Mouse (Mus musculus) adrenal gland, adult 2 months (tissue): ENCODE data around the gene Zfp827. TPM values are rescaled to one million over a fixed set of nuclear protein-coding genes. Genes with fewer than 3 reads are reported as not detected.
"Not testable (repeated sequence)": the region's sequence is repeated elsewhere in the genome, so short reads cannot be mapped to it uniquely, and the experiment has no call there.

Experiments used
- DNase-seq: peaks from one replicate; pipeline ENCODE4 v3.0.0; 2021
- polyA plus RNA-seq: library from polyadenylated mRNA; depleted of rRNA; stranded (reverse); fragments of >200 nt; gene quantifications from 2 replicates; pipeline ENCODE4 v1.2.3, GENCODE M21; 2012
- total RNA-seq, 2 experiments: library from RNA; stranded (reverse); gene quantifications; 2 replicates each; pipeline ENCODE4 v1.2.3; 2021

The Zfp827 gene
- total and polyA plus RNA-seq, 3 experiments = 9.0 to 13.5 (median 10.3) TPM

DNA sequence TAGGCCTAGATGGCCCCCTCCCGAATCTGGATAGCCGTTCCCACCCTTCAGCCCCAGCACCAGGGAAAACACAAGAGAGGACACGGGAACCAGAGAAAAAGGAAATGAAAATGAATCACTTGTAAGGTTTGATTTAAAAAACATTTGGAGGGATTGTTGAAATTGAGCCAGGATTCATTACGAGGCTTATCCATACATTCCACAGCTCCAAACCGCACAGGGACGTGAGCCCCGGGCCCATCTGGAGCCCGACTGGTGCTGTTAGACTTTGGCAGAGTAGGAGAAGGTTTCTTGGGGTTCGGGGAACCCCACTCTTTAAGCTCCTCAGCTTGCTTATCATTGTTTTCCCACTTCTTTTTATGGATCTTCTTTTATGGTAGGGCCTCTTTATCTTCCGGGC is 76.9 kb downstream of the Zfp827 start:
- no peak for DNase-seq

DNA sequence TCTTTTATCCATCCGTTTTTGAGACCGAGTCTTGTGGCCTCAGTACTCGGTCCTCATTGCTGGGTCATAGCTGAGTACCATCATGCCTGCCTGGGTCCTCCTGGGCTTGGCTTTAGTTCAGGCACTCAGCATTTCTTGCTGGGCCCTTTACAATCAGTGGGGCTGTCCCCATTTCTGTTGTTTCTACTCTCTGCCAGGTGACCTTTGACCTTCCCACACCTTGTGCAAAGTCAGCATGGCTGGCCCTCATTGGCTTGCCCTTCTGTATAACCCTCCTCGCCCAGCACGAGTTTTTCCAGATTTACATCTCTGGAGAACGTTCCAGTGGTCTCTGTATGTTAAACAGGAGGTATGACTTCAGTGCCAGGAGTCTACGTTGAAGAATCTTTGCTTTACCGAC is 83.2 kb downstream of the Zfp827 start:
- no peak for DNase-seq

DNA sequence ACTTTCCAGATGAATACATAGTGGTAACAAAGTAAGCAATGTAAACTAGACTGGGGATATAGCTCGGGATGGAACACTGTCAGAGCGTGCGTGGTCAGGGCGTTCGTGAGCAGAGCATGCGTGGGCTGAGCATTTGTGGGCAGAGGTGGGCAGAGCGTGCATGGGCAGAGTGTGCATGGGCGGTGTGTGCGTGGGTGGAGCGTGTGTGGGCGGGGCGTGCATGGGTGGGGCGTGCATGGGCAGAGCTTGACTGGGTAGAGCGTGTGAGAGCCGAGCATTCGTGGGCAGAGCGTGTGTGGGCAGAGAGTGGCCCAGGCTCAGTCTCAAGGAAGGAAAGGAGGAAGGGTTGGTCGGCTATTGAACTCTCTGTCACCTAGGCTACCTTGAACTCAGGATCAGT is 84.2 kb downstream of the Zfp827 start:
- DNase-seq = no peak

DNA sequence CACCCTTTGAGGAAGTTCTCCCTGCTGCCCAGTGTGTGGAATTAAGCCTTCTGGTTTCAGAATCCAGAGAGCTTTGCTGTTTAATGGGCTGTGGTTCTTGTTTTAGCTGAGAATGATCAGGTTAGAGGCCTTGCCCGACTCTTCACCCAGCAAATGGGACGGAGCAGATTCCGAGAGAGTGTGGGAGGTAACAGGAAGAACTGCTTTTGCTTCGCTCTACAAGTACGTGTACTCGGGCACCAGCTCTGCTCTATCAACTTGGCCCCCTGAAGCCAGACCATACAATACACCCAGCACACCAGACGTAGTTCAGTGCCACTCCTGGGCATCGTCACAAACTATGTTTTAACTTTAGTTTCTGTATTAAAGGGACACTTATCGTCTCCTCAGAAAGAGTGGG is 85.3 kb downstream of the Zfp827 start:
- no peak for DNase-seq

DNA sequence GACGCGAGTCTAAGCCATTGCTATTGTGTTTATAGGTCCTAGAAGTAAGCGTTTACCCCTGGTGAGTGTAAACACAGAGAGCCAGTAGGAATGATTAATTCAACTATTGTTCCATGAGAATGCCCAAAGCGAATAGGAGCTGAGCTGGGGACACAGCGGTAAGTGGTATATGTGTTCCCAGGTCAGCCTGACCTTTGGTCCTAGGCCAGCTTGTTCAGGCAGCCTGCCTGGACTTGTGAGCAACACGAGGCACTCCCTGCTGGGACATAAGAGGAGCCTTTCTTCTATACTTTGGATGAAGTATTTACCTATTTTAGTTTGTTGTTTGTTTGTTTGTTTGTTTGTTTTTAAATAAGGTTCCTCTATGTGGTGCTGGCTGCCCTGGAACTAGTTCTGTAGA is 86.3 kb downstream of the Zfp827 start:
- DNase-seq = peak; percentile 58

DNA sequence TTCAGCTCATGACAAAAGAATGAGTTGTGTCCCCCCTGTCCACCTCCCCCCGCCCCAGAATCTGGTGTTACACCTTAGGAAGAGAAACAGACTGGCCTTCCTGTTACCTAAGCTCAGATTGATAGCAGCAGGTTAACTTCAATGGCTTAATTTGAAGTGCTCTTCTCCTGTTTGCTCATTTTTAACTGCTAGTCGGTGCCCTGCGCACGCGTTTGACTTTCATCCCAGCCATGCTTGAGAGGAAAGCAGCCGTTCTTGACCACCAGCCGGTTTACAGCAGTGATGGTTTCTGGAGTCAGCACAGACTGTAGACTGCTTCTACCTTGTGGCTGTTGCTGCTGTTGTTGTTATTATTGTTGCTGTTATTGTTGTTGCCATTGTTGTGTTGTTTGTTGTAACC is 88.2 kb downstream of the Zfp827 start:
- DNase-seq = no peak

DNA sequence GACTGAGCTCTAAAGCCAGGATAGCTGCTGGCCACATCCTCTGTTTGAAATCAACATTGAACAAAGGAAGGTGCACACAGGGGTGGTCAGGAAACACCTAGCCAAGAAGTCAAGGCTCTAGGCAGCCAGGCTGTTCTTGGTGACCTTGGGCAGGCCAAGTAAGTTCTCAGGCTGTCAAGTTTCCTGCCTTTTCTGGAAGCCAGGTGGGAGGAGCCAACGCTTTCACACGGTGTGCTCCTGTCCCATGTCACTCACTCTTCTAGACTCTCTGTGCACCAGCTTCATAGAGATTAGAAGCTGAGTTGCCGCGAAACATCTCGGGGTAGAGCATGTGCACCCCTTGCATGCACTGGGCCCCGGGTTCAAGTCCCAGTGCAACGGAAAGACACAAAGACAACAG is 89.5 kb downstream of the Zfp827 start:
- no peak for DNase-seq

DNA sequence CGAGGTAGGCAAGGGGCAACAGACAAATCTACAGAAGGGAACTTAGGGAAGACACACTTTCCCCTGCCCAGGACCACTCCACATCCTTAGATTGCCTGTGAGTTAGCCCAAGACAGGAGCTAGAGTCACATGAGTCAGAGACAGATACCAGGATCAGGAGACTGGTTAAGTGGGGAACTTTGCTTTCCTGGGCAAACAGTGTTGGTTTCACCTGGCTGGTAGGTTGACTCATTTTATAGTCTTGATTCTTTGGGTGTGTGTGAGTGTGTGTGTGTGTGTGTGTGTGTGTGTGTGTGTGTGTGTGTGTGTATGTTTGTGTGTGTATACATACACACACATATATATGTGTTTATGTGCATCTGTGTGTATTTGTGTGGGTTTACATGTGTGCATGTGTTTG is 93.4 kb downstream of the Zfp827 start:
- DNase-seq = no peak

DNA sequence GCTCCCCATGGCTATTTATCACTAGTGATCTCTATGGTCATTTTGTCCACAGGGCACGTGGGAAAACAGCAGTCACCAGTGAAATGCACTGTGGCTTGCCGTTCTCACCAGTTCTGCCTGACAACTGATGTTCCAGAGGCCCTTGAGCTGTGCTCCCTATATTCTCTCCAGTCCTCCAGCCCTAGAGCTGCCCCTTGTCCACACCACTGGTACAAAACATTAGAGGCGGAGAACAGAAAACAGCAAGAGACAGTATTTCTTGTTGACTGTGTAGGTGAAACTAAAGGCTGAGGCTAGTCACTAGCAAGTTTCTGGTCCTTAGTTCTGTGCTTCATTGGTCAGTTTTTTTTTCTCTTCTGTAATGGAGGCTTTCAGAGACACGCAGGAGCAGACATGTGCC is 96.0 kb downstream of the Zfp827 start:
- no peak for DNase-seq

DNA sequence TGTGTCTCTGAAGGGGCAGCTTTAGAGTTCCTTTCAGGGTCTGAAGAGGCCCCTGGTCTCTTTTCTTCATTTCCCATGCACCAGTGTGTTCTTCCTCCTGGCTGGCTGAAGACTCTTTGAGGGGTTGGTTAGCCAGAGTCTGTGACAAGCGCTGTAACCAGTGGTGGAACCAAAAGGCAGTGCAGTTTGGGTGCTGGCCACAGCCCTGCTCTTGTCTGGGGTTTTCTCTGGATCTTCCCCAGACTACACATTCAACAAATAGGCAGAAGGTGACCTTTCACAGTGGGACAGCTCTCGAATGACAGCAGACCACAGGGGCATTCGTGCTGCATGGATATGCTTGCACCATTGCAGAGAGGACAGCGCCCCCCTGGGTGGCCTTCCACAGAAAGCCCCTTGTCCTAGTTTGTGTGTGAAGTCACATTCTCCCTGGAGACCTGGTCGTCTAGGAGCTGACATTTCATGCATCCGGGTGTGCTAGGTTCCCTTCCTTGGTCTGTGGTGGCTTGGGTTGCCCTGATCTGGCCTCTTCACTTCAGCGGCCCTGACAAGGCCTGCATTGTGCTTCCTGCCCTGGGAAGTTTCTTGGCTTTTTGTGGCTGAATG is 99.1 kb downstream of the Zfp827 start:
- no peak for DNase-seq

DNA sequence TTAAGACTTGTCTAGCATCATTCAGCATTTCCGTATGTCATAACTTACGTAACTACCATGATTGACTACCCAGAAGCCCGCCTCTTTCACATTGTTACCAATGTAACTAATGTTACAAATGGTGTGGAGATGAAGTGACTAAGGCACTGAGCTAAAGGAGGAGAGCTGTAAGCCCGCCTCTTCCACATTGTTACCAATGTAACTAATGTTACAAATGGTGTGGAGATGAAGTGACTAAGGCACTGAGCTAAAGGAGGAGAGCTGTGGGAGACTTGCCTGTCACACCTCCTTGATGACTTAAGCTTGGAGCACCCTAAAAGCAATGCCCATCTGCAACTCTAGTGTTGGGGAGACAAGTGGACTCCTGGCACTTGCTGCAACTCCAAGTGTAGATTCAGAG is 100.3 kb downstream of the Zfp827 start:
- not testable (repeated sequence) for DNase-seq

DNA sequence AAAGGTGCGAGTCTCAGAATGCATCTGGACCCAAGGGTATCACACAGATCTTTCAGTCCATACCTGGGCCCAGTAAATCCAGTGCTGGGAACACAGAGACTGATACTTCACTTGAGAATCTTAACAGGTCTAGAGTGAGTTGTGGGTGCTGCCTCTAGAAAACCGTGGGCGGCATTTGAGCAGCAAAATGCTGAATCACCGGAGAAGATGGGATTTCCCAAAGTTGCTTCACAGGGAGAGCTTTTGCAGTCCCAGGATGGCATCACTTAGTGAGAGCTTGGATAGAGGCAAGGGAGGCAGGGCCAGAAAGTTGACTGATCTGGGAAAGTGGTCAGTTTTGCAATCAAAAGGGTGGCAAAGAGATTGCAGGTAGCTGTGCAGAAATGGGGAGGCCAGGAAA is 111.4 kb downstream of the Zfp827 start:
- no peak for DNase-seq

DNA sequence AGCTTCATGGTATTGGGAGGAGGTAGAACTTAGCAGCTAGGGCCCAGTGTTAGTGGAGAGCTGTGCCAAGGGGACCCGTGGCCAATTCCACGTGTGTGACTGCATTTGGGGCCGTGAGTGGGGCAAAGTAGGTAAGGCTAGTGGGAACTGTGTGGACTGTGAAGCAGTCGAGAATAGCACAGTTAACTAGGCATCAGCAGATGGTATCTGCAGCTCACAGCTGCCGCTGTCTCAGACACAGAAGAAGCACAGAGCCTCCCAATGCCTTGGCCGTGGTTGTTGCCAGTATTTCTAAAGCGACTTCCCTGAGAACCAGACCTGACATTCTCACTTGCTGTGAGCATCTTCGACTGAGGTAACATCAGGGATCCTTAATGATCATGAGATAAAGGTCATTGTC is 112.7 kb downstream of the Zfp827 start:
- no peak for DNase-seq

DNA sequence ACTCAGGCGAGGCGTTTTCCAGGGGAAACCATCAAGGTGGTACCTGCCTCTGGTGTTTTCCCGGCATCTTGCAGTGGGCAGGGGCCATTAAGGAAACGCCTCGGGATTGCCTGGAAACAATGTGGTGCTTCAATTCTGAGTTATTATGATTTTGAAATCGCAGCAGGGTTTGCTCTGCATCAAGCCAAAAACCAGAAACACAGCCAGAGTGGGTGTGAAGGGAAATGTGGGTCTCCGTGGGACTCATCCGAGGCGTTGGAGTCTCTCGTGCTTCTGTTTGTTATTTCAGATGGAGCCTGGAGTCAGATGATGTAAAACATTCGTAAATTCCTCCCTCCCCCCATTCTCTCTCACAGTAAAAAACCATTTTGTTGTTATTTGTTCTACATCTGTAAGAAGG is 113.4 kb downstream of the Zfp827 start:
- no peak for DNase-seq

DNA sequence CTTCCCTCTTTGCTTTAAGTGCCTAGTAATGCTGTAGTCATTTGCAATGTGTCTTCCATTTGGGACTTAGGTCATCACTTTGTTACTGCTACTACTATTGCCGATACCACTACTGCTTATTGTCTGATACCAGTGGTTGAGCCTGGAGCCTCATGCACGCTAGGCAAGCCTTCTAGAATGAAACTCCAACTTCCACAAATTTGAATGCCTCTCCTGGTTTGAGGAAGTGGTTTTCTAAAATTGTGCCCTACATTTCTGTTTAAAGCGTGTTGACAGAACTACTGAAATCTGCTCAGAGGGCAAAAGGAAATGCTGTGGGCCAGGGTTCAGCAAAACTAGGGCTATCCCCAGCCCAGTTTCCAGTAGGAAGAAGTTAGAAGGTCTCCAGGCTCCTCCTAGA is 115.5 kb downstream of the Zfp827 start:
- DNase-seq = no peak

DNA sequence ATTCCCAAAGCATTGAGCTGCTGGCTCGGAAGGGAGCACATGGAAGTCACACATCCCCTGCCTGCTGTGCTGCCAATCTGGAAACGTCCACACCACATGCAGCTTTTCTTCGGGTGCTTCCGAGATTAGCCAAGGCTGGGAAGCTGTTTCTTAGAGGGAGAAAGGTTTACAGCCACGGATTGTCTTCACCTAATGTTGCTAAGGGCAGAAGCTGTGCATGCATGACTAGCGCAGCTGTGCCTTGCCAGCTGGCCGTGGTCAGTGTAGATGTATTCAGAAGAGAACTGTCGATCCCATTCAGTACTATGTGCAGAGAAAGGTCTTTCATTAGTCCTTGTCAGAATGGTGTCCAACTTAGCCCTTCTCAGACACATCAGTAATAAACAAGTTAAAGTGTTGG is 117.0 kb downstream of the Zfp827 start:
- DNase-seq = no peak

DNA sequence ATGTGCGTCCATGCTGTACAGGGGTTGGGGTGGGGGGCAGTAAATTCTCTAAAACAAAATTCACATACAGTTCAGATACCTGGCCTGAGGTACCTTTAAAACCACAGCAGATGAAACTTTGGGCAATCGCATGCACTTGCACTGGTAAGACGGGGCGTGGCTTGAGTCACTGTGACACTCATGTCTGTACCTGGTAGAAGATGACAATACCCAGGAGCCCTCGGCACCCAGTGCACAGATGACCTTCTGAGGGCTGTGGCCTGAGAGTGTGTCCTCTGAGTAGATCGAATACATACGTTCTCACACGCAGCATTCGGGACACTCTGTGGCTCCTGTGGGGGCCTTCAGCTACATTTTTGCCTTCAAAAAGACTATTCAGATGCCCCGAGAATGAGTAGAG is 117.4 kb downstream of the Zfp827 start:
- no peak for DNase-seq

DNA sequence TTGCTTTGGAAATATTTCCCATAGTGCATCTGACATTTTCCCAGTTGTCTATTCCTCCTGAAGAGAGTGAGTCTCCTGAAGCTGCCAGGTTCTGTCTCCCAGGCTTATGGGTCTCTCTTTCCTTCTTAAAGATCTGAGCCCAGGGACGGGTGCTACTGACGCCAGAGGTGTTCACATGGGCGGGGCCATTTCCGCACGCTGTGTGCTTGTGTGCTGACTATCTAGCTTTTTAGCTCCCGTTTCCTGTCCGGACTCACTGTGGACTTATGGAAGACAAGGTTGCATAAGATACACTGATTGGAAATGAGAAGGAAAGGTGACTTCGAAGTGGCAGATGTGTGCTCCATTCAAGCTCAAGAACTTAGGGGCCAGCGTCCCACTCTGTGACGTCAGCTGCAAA is 120.6 kb downstream of the Zfp827 start:
- no peak for DNase-seq

DNA sequence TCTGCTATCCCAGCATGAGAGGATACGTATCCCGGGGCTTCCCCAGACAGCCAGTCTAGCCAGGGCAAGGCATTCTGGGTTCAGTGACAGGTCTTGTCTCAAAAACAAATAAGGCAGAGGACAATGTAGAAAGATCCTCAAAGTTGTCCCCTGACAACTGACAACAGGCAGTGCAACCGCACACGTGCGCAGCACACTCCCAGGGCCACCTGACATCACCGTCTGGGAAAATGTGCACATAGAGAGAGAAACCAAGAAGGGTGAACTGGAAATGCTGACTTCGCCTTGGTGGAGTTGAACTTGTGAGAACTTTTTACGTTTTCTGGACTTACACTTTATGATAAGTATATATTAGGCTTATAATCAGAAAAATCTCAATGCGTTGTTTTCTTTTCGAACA is 121.6 kb downstream of the Zfp827 start:
- no peak for DNase-seq

DNA sequence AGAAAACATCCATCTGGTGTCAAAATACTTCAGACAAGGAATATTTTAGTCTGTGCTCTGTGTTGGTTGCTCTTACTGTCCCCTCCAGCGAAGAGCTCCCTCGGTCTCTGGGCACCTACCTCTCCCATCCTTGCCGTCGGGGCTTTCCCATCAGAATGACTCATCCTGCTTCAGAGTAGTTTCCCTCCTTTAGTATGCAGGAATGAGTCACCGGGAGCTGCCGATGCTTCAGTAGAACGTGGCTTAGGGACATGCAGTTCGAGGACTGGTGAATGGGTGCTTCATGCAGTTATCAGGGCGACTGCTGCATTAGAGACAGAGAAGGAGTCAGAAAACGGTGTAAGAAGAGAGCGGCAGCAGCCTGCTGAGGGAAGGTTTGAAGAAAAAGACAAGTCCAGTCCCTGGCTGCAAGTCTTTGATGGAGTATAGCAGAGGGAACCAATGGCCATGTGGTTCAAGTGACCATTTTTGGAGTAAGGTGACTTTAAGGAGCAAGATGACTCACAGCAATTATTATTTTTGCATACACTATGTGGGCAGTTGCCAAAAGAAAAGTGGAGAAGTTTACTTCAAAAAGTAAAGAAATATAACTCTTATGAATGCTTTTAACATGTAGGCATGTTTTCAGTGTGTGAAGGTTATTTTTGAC is 122.4 kb downstream of the Zfp827 start:
- peak; percentile 62 for DNase-seq

DNA sequence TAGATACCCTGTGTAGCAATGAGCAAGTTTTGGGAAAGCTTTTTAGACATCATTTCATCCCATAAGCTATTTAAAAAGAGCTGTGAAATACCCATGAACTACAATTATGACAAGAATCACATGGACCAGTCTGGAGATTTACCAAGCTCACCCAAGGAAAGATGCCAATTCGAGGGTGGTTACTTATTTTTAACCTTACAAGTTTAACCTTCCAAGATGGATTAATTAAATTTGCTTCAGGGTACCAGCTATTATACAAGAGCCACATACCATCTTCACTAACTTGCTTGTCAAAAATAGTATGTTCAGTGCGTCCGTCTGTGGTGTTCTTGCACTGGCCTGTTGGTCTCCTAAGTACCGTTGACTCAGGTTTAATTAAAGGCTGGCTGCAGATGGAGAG is 123.4 kb downstream of the Zfp827 start:
- DNase-seq = no peak

DNA sequence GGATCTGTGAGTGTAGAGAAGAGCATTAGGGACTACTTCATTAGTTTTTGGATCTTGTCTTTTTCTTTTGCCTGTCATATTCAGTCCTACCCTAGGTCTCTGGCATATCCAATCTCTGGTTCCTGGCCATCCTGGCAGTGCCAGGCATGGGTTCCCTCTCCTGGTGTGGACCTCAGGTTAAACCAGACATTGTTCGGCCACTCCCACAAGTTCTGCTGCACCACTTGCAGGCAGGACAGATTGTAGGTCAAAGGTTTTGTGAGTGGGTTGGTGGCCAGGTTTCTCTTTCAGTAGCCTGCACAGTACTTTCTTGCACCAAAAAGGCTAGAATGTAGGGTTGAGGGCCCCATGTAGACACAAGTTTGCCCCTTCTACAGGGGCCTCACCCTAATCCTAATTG is 125.0 kb downstream of the Zfp827 start:
- DNase-seq = no peak

DNA sequence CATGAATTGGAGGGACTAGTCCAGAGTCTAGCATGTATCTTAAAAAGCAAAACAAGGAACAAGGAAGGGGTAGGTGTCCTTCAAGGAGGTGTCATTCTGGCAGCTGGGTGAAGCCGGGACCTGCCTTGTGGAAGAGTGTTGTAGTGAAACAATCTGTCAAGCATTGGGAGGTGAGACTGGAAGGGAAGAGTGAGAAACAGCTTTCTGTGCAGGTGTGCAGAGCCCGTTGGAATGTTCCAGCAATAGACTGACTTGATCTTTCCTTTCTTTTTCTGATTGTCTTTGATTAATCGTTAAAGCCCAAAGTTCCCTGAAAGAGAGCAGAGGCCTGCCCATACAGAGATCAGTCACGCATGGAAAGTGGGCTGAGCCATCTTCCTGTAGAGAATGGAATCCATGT is 125.4 kb downstream of the Zfp827 start:
- DNase-seq = no peak

DNA sequence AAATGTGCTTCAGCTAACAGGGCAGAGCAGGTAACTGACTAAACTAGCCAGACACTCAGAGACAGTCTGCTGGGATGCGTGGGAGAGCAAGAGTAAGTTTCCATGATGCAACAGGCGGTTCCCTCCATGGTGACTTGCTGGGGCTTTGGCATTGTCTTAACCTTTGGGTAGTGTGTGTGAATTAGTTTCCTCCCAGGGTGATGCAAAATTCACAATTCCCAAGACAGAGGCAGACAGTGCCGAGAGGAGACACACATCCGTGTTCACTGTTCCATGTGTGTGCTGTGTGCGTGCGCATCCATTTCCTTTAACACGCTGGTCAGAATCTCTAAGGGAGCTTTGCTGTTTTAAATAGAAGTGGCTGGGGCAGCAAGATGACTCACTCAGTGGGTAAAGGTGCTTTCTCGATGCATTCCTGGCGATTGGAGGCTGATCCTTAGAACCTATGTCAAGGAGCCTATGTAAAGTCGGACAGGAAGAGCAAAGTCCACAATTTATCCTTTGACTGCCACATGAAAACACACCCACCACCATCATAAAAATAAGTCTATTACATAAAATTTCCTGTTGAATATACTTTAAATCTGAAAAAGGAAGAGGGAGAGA is 127.4 kb downstream of the Zfp827 start:
- DNase-seq = no peak
